Mouse (Mus musculus): Measurements from ENCODE around the gene Dnajc13. TPM values are rescaled to one million over a fixed set of nuclear protein-coding genes. Genes with fewer than 3 reads are reported as not detected.

Dnajc13 gene
- polyA plus RNA-seq, 1 experiment from 2014 or later, result 22.6 TPM

DNA sequence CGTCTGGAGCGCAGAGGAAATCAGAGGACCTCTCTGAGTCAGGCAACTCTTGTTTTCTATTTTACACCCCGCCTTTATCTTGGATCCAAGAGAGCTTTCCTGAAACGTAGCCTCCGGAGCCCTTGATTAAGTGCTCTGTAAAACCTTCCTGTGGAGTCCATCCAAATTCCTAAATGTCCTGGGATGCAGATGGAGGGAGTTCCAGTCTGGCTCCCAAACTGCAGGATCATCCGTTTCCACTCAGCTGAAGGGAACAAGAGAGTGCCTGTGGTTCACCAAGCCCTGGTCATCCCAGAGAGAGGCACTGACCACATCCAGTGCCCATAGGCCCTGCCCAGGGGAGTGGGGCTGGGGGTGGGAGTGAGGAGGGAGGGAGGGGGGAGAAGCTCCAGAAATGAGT, 160.4 kb downstream of the Dnajc13 start:
- ATAC-seq (ENCODE audit: low FRiP score, low read depth), result no peak
- Histone ChIP-seq H3K27ac (replicated peaks) (no peak overlapping the region), H3K36me3 (no peaks in the 10 kb centered on the region), H3K4me3 (no peak overlapping the region), H3K27me3 (no peaks in the 10 kb centered on the region), H3K9me3 (no peaks in the 10 kb centered on the region), H3K4me1 (replicated peaks) (no peaks in the 10 kb centered on the region), H3K4me2 (no peak overlapping the region), H3K9ac (no peak overlapping the region)
- 40% methylated on average over 6 of the region's 6 CpGs for WGBS

- Histone ChIP-seq H3K27ac (replicated peaks) (no peak overlapping the region), H3K4me1 (replicated peaks) (no peaks in the 10 kb centered on the region), H3K27me3 (no peaks in the 10 kb centered on the region), H3K4me3 (no peak overlapping the region), H3K4me2 (no peak overlapping the region), H3K9ac (no peak overlapping the region), H3K9me3 (no peaks in the 10 kb centered on the region), H3K36me3 (no peaks in the 10 kb centered on the region)
- WGBS, result 26% methylated on average over 3 of the region's 3 CpGs
- no peak for ATAC-seq (ENCODE audit: low FRiP score, low read depth)
Observed at GRCm38 (mm10) chr9:104101458-104101857, 161.3 kb downstream of the Dnajc13 start.

Other genes with a start within 250 kb of the Dnajc13 start
- not detected in 2 replicates for gene Gm28305, start 222.3 kb downstream of the Dnajc13 start, polyA plus RNA-seq (2015; fragmentation: Nextera tagmentation; extraction: Ambion mirVana)
- gene Uba5, start 199.8 kb downstream of the Dnajc13 start, polyA plus RNA-seq (2015; fragmentation: Nextera tagmentation; extraction: Ambion mirVana), result 68.9 and 69.5 TPM in 2 replicates
- gene Acad11, start 199.6 kb downstream of the Dnajc13 start, polyA plus RNA-seq (2015; fragmentation: Nextera tagmentation; extraction: Ambion mirVana), result 6.9 and 8.1 TPM in 2 replicates
- gene Ackr4, start 136.0 kb downstream of the Dnajc13 start, polyA plus RNA-seq (2015; fragmentation: Nextera tagmentation; extraction: Ambion mirVana), result 1.4 and 1.6 TPM in 2 replicates
- 0.18 and 0.43 TPM in 2 replicates for gene Acpp, start 74.8 kb upstream of the Dnajc13 start, polyA plus RNA-seq (2015; fragmentation: Nextera tagmentation; extraction: Ambion mirVana)

All from hindbrain, embryonic 15.5 days (tissue).